Mouse (Mus musculus) midbrain, embryonic 12.5 days (tissue): ENCODE measurements around the gene Cfap298. TPM values are rescaled to one million over a fixed set of nuclear protein-coding genes. Genes with fewer than 3 reads are reported as not detected.

Experiments
- ATAC-seq: fragments of 200-750 bp; cut with Nextera tagmentation; 2 replicates; pipeline ENCODE4 v1.8.0; 2017; ENCODE audit warnings: low read depth, moderate TSS enrichment, moderate library complexity; ENCODE audit not compliant: low FRiP score
- H3K27ac ChIP-seq: fragments of 300-500 bp; sonication (generic); replicated peaks from 2 replicates; pipeline ENCODE4 v1.5.1; 2016; ENCODE audit warnings: mild to moderate bottlenecking
- H3K27me3 ChIP-seq: fragments of 300-500 bp; sonication (generic); 2 replicates; pipeline ENCODE4 v1.6.1; 2016; ENCODE audit warnings: mild to moderate bottlenecking
- H3K36me3 ChIP-seq: fragments of 300-500 bp; sonication (generic); 2 replicates; pipeline ENCODE4 v1.6.1; 2016
- H3K4me1 ChIP-seq: fragments of 300-500 bp; sonication (generic); 2 replicates; pipeline ENCODE4 v1.6.1; 2016
- H3K4me2 ChIP-seq: fragments of 300-500 bp; sonication (generic); replicated peaks from 2 replicates; pipeline ENCODE4 v1.6.1; 2016; ENCODE audit warnings: mild to moderate bottlenecking, moderate library complexity
- H3K4me3 ChIP-seq: fragments of 300-500 bp; sonication (generic); 2 replicates; pipeline ENCODE4 v1.5.1; 2016; ENCODE audit warnings: mild to moderate bottlenecking
- H3K9ac ChIP-seq: fragments of 300-500 bp; sonication (generic); replicated peaks from 2 replicates; pipeline ENCODE4 v1.6.1; 2016; ENCODE audit warnings: mild to moderate bottlenecking, moderate library complexity
- H3K9me3 ChIP-seq: fragments of 300-500 bp; sonication (generic); 2 replicates; pipeline ENCODE4 v1.6.1; 2016; ENCODE audit warnings: mild to moderate bottlenecking
- WGBS: fragments of 180-500 bp; shearing (Covaris S2); methylation state at CpG from one replicate; pipeline ENCODE4 v1.1.7; 2016; 5-methylcytosine and 5-hydroxymethylcytosine counted together
- polyA plus RNA-seq: library from polyadenylated mRNA; unstranded; fragments of >200 nt; fragmentation: Nextera tagmentation; extraction: Ambion mirVana; gene quantifications from 2 replicates; pipeline ENCODE4 v1.2.1, GENCODE M21; 2016

Cfap298 gene
- polyA plus RNA-seq: 43.6 and 50.1 TPM in 2 replicates

GRCm38 (mm10) chr16:90934687-90935328 lies at the start of gene Cfap298:
Cfap298 (minus strand) TSS chr16:90935114.
- peak; percentile 98 for ATAC-seq
- no peaks in the 10 kb centered on the region for H3K9me3 ChIP-seq
- peaks cover 9% of the 10 kb centered on the region for H3K36me3 ChIP-seq
- H3K9ac ChIP-seq: peak within 1 kb of the TSS; percentile 70
- peak within 1 kb of the TSS; percentile 87 for H3K4me2 ChIP-seq
- peak within 1 kb of the TSS; percentile 84 for H3K27ac ChIP-seq
- H3K4me3 ChIP-seq: peak within 1 kb of the TSS; percentile 71
- no peaks in the 10 kb centered on the region for H3K27me3 ChIP-seq
- under 1% methylated on average over 56 of the region's 56 CpGs for WGBS
- peaks cover 10% of the 10 kb centered on the region for H3K4me1 ChIP-seq

DNA sequence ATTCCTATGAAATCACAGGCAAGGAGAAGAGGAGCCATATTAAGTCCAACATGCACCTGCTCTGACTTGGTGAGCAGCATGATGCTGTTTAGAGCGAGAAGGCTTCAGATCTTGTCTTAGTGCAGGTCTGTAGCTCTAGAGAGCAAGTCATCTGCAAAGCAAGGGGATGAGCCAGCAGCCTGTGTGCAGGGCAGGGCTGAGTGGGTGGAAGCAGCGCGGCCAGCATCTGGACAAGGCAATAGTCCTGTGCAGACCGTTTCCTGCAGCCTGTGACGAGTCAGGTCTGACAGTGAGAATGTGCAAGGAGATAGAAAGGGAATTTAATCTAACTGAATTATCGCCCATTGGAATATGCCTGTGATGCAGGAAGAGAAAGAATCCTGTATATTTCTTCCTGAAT lies 36.1 kb upstream of the Cfap298 start:
- H3K4me2 ChIP-seq: no peak overlapping the region
- no peaks in the 10 kb centered on the region for H3K9me3 ChIP-seq
- WGBS: 90% methylated on average over 6 of the region's 6 CpGs
- no peak overlapping the region for H3K4me3 ChIP-seq
- H3K27ac ChIP-seq: no peak overlapping the region
- no peak overlapping the region for H3K9ac ChIP-seq
- H3K36me3 ChIP-seq: peaks cover 40% of the 10 kb centered on the region
- H3K27me3 ChIP-seq: no peaks in the 10 kb centered on the region
- ATAC-seq: no peak
- no peaks in the 10 kb centered on the region for H3K4me1 ChIP-seq

GRCm38 (mm10) chr16:90966241-90966640 lies 31.3 kb upstream of the Cfap298 start:
- H3K4me2 ChIP-seq: no peak overlapping the region
- H3K4me1 ChIP-seq: no peaks in the 10 kb centered on the region
- ATAC-seq: no peak
- no peak overlapping the region for H3K9ac ChIP-seq
- no peak overlapping the region for H3K27ac ChIP-seq
- H3K9me3 ChIP-seq: no peaks in the 10 kb centered on the region
- peaks cover 56% of the 10 kb centered on the region for H3K36me3 ChIP-seq
- no peaks in the 10 kb centered on the region for H3K27me3 ChIP-seq
- 79% methylated on average over 4 of the region's 4 CpGs for WGBS
- no peak overlapping the region for H3K4me3 ChIP-seq

GRCm38 (mm10) chr16:90964302-90964701 lies 29.4 kb upstream of the Cfap298 start:
- Histone ChIP-seq H3K27me3 (no peaks in the 10 kb centered on the region), H3K4me3 (no peak overlapping the region), H3K4me2 (no peak overlapping the region), H3K27ac (no peak overlapping the region), H3K9ac (no peak overlapping the region), H3K9me3 (no peaks in the 10 kb centered on the region), H3K36me3 (peaks cover 60% of the 10 kb centered on the region), H3K4me1 (no peaks in the 10 kb centered on the region)
- 90% methylated on average over 10 of the region's 10 CpGs for WGBS
- ATAC-seq: no peak

GRCm38 (mm10) chr16:90963866-90964265 lies 29.0 kb upstream of the Cfap298 start:
- no peak overlapping the region for H3K4me2 ChIP-seq
- H3K27ac ChIP-seq: no peak overlapping the region
- no peaks in the 10 kb centered on the region for H3K27me3 ChIP-seq
- H3K9me3 ChIP-seq: no peaks in the 10 kb centered on the region
- no peak overlapping the region for H3K9ac ChIP-seq
- H3K4me1 ChIP-seq: no peaks in the 10 kb centered on the region
- no peak overlapping the region for H3K4me3 ChIP-seq
- WGBS: 91% methylated on average over 10 of the region's 10 CpGs
- H3K36me3 ChIP-seq: peaks cover 57% of the 10 kb centered on the region
- no peak for ATAC-seq

DNA sequence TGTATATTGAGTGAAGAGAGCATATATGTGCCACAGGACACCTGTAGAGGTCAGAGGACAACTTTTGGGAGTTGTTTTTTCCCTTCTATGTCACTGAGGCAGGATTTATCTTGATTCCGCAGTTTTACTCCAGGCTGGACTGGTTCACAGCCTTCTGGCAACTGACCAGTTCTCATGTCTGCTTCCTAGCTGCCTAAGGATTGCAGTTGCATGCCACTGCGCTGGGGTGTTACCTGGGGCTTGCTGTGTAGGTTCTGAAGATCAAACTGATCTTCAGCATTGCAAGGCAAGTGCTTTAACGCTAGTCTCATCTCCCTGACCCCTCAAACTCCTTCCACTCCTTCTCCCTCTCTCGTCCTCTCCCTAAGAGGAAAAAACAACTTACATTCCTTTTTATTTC lies 28.3 kb upstream of the Cfap298 start:
- Histone ChIP-seq H3K27ac (no peak overlapping the region), H3K9me3 (no peaks in the 10 kb centered on the region), H3K27me3 (no peaks in the 10 kb centered on the region), H3K4me2 (no peak overlapping the region), H3K4me3 (no peak overlapping the region), H3K4me1 (no peaks in the 10 kb centered on the region), H3K9ac (no peak overlapping the region), H3K36me3 (peaks cover 53% of the 10 kb centered on the region)
- WGBS: 91% methylated on average over 4 of the region's 4 CpGs
- ATAC-seq: no peak

GRCm38 (mm10) chr16:90958301-90959085 lies 23.6 kb upstream of the Cfap298 start:
- H3K27me3 ChIP-seq: no peaks in the 10 kb centered on the region
- peaks cover 38% of the 10 kb centered on the region for H3K36me3 ChIP-seq
- no peak overlapping the region for H3K27ac ChIP-seq
- ATAC-seq: no peak
- no peak overlapping the region for H3K9ac ChIP-seq
- H3K4me3 ChIP-seq: no peak overlapping the region
- WGBS: 85% methylated on average over 5 of the region's 5 CpGs
- H3K4me1 ChIP-seq: no peaks in the 10 kb centered on the region
- no peaks in the 10 kb centered on the region for H3K9me3 ChIP-seq
- H3K4me2 ChIP-seq: no peak overlapping the region

- no peaks in the 10 kb centered on the region for H3K9me3 ChIP-seq
- H3K9ac ChIP-seq: no peak overlapping the region
- no peak overlapping the region for H3K4me2 ChIP-seq
- H3K36me3 ChIP-seq: peaks cover 41% of the 10 kb centered on the region
- no peak overlapping the region for H3K4me3 ChIP-seq
- H3K27ac ChIP-seq: no peak overlapping the region
- no peaks in the 10 kb centered on the region for H3K27me3 ChIP-seq
- no peak for ATAC-seq
- H3K4me1 ChIP-seq: no peaks in the 10 kb centered on the region
- 83% methylated on average over 6 of the region's 6 CpGs for WGBS
Observed at GRCm38 (mm10) chr16:90955494-90955893, 20.6 kb upstream of the Cfap298 start.

- Histone ChIP-seq H3K9me3 (no peaks in the 10 kb centered on the region), H3K27me3 (no peaks in the 10 kb centered on the region), H3K9ac (no peak overlapping the region), H3K4me2 (no peak overlapping the region), H3K36me3 (peaks cover 34% of the 10 kb centered on the region), H3K4me3 (no peak overlapping the region), H3K27ac (no peak overlapping the region), H3K4me1 (no peaks in the 10 kb centered on the region)
- 94% methylated on average over 6 of the region's 6 CpGs for WGBS
- ATAC-seq: no peak
Observed at GRCm38 (mm10) chr16:90953770-90954169, 18.9 kb upstream of the Cfap298 start.

GRCm38 (mm10) chr16:90953147-90953546 lies 18.2 kb upstream of the Cfap298 start:
- Histone ChIP-seq H3K36me3 (peaks cover 34% of the 10 kb centered on the region), H3K9ac (no peak overlapping the region), H3K27me3 (no peaks in the 10 kb centered on the region), H3K4me1 (no peaks in the 10 kb centered on the region), H3K4me2 (no peak overlapping the region), H3K27ac (no peak overlapping the region), H3K9me3 (no peaks in the 10 kb centered on the region), H3K4me3 (no peak overlapping the region)
- ATAC-seq: no peak
- whole genome bisulfite sequencing: 94% methylated on average over 9 of the region's 9 CpGs

DNA sequence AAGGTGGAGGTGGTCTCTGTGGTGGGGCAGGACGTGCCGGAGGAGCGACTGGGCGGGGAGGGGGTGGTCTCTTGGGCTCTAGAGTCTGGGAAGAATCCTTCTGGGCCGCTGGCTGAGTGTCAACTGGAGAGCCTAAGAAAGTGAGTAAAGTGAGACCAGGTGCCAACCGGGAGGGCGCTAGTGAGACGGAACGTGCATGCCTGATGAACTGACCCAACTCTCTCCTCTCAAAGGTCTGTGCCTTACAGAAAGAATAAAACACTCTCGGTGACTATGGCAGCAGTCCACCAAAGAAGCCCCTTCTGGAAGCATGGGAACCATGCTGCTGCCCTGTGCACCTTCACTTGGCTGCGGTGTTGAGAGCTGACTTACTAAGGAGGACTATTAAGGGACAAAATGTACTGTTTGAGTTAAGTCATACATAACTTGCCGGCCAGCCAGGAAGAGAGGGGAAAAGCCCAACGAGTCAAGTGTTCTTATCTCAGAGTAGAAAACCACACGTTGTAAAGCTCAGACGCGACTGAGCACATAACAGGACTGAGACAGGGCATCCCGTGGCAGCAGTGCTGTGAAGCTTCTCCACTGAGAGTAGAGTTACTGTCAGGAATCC lies 15.5 kb upstream of the Cfap298 start:
- Histone ChIP-seq H3K36me3 (peaks cover 45% of the 10 kb centered on the region), H3K4me3 (no peak overlapping the region), H3K9ac (no peak overlapping the region), H3K4me1 (no peaks in the 10 kb centered on the region), H3K9me3 (no peaks in the 10 kb centered on the region), H3K27me3 (no peaks in the 10 kb centered on the region), H3K4me2 (no peak overlapping the region), H3K27ac (no peak overlapping the region)
- 55% methylated on average over 17 of the region's 17 CpGs for WGBS
- ATAC-seq: no peak

DNA sequence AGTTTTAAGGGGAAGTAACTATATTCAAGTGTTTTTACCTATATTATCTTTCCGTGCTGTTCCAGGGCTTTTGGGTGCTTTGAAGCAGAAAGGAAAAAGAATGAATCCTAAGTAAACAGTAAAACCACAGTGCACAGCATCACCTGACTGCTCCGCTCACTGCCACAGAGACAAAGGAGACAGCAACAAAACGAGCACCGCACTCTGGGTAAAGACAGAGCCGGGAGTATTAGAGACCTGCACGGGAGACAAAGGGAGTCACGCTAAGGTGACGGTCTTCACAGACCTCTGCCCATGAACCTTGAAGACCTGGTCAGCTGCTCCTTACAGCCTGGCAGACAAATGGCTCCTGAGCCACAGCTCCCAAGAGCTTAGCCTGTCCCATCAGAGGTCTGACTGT lies 12.1 kb upstream of the Cfap298 start:
- H3K9me3 ChIP-seq: no peaks in the 10 kb centered on the region
- WGBS: 78% methylated on average over 8 of the region's 8 CpGs
- H3K4me2 ChIP-seq: no peak overlapping the region
- H3K4me1 ChIP-seq: no peaks in the 10 kb centered on the region
- no peak for ATAC-seq
- no peaks in the 10 kb centered on the region for H3K27me3 ChIP-seq
- no peak overlapping the region for H3K27ac ChIP-seq
- no peak overlapping the region for H3K4me3 ChIP-seq
- peaks cover 50% of the 10 kb centered on the region for H3K36me3 ChIP-seq
- H3K9ac ChIP-seq: no peak overlapping the region
